Mouse (Mus musculus) embryonic facial prominence, embryonic 13.5 days (tissue): ENCODE results near the gene 2810004N23Rik. TPM values are rescaled to one million over a fixed set of nuclear protein-coding genes. Genes with fewer than 3 reads are reported as not detected.

ENCODE experiments used
- ATAC-seq: fragments of 200-750 bp; cut with Nextera tagmentation; 2 replicates; pipeline ENCODE4 v1.8.0; 2017; ENCODE audit warnings: low read depth; ENCODE audit not compliant: insufficient number of reproducible peaks, insufficient read depth, low FRiP score, low TSS enrichment
- H3K27ac ChIP-seq: fragments of 300-500 bp; sonication (generic); 2 replicates; pipeline ENCODE4 v1.5.1; 2015; ENCODE audit warnings: moderate library complexity, mild to moderate bottlenecking, inconsistent platforms
- H3K27me3 ChIP-seq: fragments of 300-500 bp; sonication (generic); 2 replicates; pipeline ENCODE4 v1.6.1; 2015; ENCODE audit warnings: mild to moderate bottlenecking, inconsistent platforms
- H3K36me3 ChIP-seq: fragments of 300-500 bp; sonication (generic); 2 replicates; pipeline ENCODE4 v1.6.1; 2015; ENCODE audit warnings: mild to moderate bottlenecking, inconsistent platforms
- H3K4me1 ChIP-seq: fragments of 300-500 bp; sonication (generic); 2 replicates; pipeline ENCODE4 v1.6.1; 2015; ENCODE audit warnings: inconsistent platforms
- H3K4me2 ChIP-seq: fragments of 300-500 bp; sonication (generic); 2 replicates; pipeline ENCODE4 v1.6.1; 2015; ENCODE audit warnings: moderate library complexity, mild to moderate bottlenecking, inconsistent platforms
- H3K4me3 ChIP-seq: fragments of 300-500 bp; sonication (generic); 2 replicates; pipeline ENCODE4 v1.5.1; 2015; ENCODE audit warnings: mild to moderate bottlenecking, inconsistent platforms
- H3K9ac ChIP-seq: fragments of 300-500 bp; sonication (generic); 2 replicates; pipeline ENCODE4 v1.6.1; 2015; ENCODE audit warnings: mild to moderate bottlenecking, inconsistent platforms
- H3K9me3 ChIP-seq: fragments of 300-500 bp; sonication (generic); 2 replicates; pipeline ENCODE4 v1.6.1; 2016; ENCODE audit warnings: inconsistent platforms
- WGBS: fragments of 180-500 bp; shearing (Covaris S2); methylation state at CpG from one replicate; pipeline ENCODE4 v1.1.7; 2015; ENCODE audit warnings: mixed read lengths; 5-methylcytosine and 5-hydroxymethylcytosine counted together
- polyA plus RNA-seq: library from polyadenylated mRNA; unstranded; fragments of >200 nt; fragmentation: Nextera tagmentation; extraction: Ambion mirVana; gene quantifications from 2 replicates; pipeline ENCODE4 v1.2.1, GENCODE M21; 2015

Gene 2810004N23Rik
- polyA plus RNA-seq, 1 experiment from 2014 or later = 53.9 TPM

DNA sequence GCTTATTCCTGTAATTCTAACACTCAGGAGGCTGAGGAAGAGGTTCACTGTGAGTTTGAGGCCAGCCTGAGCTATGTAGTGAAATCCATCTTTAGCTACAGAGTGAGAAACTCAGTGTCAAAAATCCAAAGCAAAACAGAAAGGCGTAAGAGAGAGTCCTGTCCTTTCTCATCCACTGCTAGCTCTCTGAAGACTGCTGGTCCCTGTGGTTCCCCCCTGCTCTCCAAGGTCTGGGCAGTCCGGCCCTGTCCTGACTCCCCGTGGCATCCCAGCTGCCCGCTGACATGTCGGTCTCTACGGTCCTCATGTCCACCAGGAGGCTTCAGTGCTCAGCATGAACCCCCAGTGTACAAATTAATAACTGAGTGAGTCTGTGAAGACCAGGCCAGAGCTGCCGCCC, 26.6 kb downstream of the 2810004N23Rik start:
- WGBS = 85% methylated on average over 7 of the region's 7 CpGs

DNA sequence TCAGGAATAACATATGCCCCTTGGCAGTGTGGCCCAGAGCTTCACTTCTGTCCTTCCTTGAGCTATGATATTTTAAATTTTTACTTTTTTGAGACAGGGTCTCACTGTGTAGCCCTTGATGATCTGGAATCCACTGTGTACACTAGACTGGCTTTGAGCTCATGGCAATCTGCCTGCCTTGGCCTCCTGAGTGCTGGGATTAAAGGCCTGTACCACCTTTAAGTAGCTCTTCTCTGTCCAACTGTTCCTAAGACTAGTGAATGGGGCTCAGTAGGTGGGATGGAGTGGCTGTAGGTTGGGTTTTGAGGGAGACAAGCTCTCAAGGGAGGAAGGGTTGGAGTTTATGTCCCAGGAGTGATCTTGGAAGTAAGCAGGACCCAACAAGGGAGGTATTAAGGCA, 27.1 kb downstream of the 2810004N23Rik start:
- Histone ChIP-seq H3K4me2 (no peak overlapping the region), H3K36me3 (peaks cover 35% of the 10 kb centered on the region), H3K27me3 (no peaks in the 10 kb centered on the region), H3K9me3 (no peaks in the 10 kb centered on the region), H3K4me3 (no peak overlapping the region), H3K9ac (no peak overlapping the region), H3K27ac (no peak overlapping the region), H3K4me1 (peaks cover 8% of the 10 kb centered on the region)
- ATAC-seq = no peak

More for the DNA sequence above, 26.6 kb downstream of the 2810004N23Rik start:
- H3K36me3 ChIP-seq = peaks cover 39% of the 10 kb centered on the region
- ATAC-seq = no peak
- H3K4me1 ChIP-seq = peaks cover 8% of the 10 kb centered on the region
- no peak overlapping the region for H3K4me2 ChIP-seq
- no peaks in the 10 kb centered on the region for H3K27me3 ChIP-seq
- no peaks in the 10 kb centered on the region for H3K9me3 ChIP-seq
- no peak overlapping the region for H3K9ac ChIP-seq
- H3K4me3 ChIP-seq = no peak overlapping the region
- no peak overlapping the region for H3K27ac ChIP-seq

DNA sequence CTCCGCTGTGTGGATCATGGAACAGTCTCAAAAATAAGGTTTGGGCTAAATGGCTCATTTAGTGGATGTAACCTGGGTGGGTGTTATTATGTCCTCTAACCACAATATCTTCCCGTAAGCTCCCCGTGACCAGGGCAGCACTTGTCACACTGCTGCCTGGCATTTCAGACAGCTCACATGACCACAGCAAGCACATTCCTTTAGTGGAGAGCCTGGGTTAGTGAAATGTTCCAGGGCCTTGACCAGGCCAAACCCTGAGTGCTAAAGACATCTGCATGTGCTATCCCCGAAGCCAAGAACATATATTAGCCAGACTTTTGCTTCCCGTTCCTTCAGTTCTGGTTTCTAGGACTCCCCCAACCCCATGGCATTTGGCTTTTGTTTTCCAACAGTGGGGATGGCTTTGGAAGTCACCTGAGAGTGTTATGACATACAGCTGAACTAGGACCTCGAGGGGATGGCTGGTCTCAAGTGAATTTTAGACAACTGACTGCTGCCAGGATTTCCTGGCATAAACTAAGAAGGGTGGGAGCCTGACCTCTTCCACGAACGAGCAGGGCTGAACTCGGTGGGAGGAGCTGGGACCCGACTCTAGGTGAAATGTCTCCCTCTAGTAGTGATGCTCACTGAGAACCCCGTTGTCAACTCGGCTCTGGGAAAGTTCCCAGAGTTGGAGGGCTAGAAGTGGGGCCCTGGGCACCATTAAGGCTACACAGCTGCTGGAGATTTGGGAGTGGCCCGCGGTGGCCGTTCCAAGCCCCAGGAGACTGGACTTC, 29.3 kb downstream of the 2810004N23Rik start:
- peak overlapping the region; percentile 45 for H3K4me2 ChIP-seq
- peaks cover 8% of the 10 kb centered on the region for H3K4me1 ChIP-seq
- no peak overlapping the region for H3K4me3 ChIP-seq
- no peak overlapping the region for H3K27ac ChIP-seq
- WGBS = 37% methylated on average over 15 of the region's 15 CpGs
- H3K9ac ChIP-seq = no peak overlapping the region
- ATAC-seq = no peak
- H3K36me3 ChIP-seq = peaks cover 12% of the 10 kb centered on the region
- 0 out of 2 replicates have a peak, but pooled peaks cover under 1% of the 10 kb centered on the region for H3K27me3 ChIP-seq
- no peaks in the 10 kb centered on the region for H3K9me3 ChIP-seq

DNA sequence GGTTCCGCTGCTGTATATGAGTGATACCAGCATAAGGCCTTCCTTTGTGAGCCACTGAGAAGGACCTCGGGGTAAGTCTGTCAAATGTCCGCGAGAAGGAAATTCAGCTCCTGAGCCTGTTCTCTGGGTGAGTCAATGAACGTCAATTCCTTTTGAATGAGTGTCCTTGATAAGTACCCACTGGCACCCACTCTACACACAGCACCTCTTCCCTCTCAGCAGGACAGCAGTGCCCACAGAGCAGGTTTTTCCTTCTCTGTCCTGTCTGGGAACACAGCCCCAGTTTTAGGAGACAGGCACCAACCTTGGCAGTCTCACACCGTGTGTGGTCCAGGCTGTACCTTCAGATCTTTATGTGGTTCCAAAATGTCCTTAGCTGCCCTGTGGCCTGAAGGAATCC, 31.0 kb downstream of the 2810004N23Rik start:
- Histone ChIP-seq H3K4me1 (peaks cover 12% of the 10 kb centered on the region), H3K27me3 (0 out of 2 replicates have a peak, but pooled peaks cover 4% of the 10 kb centered on the region), H3K4me3 (no peak overlapping the region), H3K4me2 (no peak overlapping the region), H3K27ac (no peak overlapping the region), H3K9ac (no peak overlapping the region), H3K9me3 (no peaks in the 10 kb centered on the region), H3K36me3 (no peaks in the 10 kb centered on the region)
- WGBS = 76% methylated on average over 6 of the region's 6 CpGs
- no peak for ATAC-seq

DNA sequence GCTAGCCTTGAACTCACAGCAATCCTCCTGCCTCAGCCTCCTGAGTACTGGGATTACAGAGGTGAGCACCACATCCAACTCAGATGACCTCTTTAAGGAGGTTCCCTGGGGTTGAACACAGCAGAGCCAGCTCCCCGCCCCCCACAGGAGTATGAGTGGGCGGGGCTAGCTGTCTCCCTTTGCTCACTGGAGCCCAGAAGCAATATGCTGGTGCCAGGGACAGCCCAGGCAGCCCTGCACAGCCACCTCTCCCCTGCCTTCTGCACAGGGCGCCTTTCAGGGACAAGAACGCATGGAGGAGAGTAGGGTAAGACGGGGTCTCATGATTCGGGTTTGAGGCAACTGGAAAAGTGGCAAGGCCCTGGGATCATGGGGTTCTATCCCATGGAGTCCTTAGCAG, 31.4 kb downstream of the 2810004N23Rik start:
- H3K4me3 ChIP-seq = no peak overlapping the region
- 0 out of 2 replicates have a peak, but pooled peaks cover 8% of the 10 kb centered on the region for H3K27me3 ChIP-seq
- no peak overlapping the region for H3K4me2 ChIP-seq
- no peak overlapping the region for H3K9ac ChIP-seq
- peaks cover 16% of the 10 kb centered on the region for H3K4me1 ChIP-seq
- no peak for ATAC-seq
- H3K36me3 ChIP-seq = no peaks in the 10 kb centered on the region
- no peak overlapping the region for H3K27ac ChIP-seq
- no peaks in the 10 kb centered on the region for H3K9me3 ChIP-seq
- 73% methylated on average over 6 of the region's 6 CpGs for WGBS

DNA sequence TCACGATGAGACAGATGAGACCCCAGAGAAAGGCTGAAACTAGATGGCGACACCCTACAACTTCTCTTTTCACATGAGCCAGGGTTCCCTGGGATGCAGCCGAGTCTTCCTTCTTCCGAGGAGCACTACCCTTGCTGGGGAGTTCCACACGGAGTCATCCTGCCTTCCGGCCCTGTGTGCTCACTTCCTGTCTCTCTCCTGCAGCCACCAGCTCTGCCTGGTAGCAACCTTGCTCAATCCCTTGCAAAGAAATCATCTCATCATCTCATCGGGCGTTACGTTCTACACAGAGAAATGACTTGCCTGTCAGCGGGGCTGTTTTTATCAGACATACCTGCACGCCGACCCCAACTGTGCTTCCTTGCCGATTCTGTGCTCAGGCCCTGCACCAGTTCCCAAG, 32.9 kb downstream of the 2810004N23Rik start:
- H3K36me3 ChIP-seq = no peaks in the 10 kb centered on the region
- peaks cover 11% of the 10 kb centered on the region; the same call in 1 of the 2 replicates for H3K27me3 ChIP-seq
- H3K4me3 ChIP-seq = no peak overlapping the region
- no peak overlapping the region for H3K4me2 ChIP-seq
- no peak overlapping the region for H3K27ac ChIP-seq
- ATAC-seq = no peak
- 0 out of 2 replicates have a peak overlapping the region, but pooled peaks have one; percentile 6 for H3K9ac ChIP-seq
- no peaks in the 10 kb centered on the region for H3K9me3 ChIP-seq
- peaks cover 16% of the 10 kb centered on the region for H3K4me1 ChIP-seq
- 78% methylated on average over 13 of the region's 13 CpGs for WGBS

DNA sequence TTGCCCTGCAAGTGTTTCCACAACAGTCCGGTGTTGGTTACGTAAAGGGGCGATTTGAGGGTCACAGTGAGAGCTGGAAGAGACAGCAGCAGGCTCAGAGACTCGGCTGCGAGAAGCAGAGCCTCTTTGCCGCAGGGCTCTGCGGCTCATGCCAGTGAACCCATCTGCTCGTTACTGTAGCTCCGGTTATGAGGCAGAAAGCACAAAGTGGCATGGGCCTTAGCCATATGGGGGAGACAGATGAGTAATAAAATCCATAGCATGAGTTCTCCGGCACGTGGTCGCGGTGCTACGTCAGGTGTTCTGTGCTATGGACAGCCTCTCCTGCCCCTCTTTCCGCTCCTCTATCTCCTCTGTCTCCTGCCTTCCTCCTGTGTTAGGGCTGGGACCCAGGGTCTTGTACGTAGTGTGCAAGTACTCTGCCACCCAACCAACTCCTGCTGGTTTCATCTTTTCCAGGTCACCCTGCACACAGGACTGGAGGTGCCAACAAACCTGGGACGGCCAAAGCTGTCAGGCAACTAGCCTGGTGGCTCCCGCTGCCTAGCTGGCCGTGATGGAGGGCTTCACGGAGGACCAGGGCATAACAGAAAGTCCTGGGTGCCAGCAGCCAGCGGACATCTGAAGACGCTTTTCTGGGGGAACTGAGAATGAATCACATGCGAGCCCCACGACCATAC, 34.2 kb downstream of the 2810004N23Rik start:
- Histone ChIP-seq H3K9ac (no peak overlapping the region), H3K4me3 (no peak overlapping the region), H3K9me3 (no peaks in the 10 kb centered on the region), H3K4me1 (peaks cover 9% of the 10 kb centered on the region), H3K27ac (no peak overlapping the region), H3K4me2 (no peak overlapping the region), H3K27me3 (peaks cover 11% of the 10 kb centered on the region; the same call in 1 of the 2 replicates), H3K36me3 (no peaks in the 10 kb centered on the region)
- no peak for ATAC-seq
- 78% methylated on average over 24 of the region's 24 CpGs for WGBS

DNA sequence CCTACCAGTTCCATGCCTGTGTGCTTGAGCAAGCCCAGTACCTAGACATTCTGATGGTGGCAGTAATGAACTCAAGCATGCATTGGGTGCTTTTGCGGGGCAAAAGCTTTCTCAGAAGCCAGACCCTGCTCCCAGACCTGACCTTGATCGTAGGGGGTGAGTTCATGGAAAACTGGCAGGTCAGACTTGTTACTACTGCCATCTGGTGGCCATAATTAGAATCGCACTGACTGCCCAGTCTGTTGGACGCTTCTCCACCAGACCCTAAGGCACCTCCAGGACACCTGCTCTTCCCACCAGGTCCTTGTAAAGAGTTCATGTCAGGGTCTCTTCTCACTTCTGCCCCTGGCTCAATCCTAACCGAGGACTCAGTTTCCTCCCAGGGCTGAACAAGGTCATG, 35.5 kb downstream of the 2810004N23Rik start:
- Histone ChIP-seq H3K27ac (no peak overlapping the region), H3K36me3 (no peaks in the 10 kb centered on the region), H3K4me3 (no peak overlapping the region), H3K9me3 (no peaks in the 10 kb centered on the region), H3K4me2 (no peak overlapping the region), H3K4me1 (0 out of 2 replicates have a peak, but pooled peaks cover 8% of the 10 kb centered on the region), H3K9ac (no peak overlapping the region), H3K27me3 (peaks cover 11% of the 10 kb centered on the region; the same call in 1 of the 2 replicates)
- 2% methylated on average over 5 of the region's 5 CpGs for WGBS
- no peak for ATAC-seq

DNA sequence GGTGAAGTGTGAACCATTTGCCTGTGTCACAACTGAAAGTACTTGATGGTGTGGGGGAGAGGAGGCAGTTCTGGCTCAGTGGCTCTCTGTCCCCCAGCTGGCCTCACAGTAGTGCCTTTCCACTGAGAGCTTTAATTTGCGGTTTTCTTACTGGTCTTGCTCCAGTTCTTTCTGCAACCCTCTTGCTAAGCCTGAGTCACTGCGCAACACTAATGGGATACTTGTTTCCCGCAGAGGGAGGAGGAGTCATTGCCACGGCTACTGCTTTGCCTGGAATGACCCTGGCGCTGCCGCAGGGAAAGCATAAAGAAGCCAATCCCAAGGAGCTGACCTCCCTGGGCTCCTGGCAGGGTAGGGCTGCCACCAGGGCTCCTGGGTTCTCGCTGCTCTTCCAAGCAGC, 36.3 kb downstream of the 2810004N23Rik start:
- Histone ChIP-seq H3K9ac (no peak overlapping the region), H3K9me3 (no peaks in the 10 kb centered on the region), H3K27me3 (peaks cover 11% of the 10 kb centered on the region; the same call in 1 of the 2 replicates), H3K36me3 (no peaks in the 10 kb centered on the region), H3K4me2 (no peak overlapping the region), H3K27ac (no peak overlapping the region), H3K4me3 (no peak overlapping the region), H3K4me1 (0 out of 2 replicates have a peak, but pooled peaks cover 8% of the 10 kb centered on the region)
- no peak for ATAC-seq
- WGBS = 28% methylated on average over 7 of the region's 7 CpGs

DNA sequence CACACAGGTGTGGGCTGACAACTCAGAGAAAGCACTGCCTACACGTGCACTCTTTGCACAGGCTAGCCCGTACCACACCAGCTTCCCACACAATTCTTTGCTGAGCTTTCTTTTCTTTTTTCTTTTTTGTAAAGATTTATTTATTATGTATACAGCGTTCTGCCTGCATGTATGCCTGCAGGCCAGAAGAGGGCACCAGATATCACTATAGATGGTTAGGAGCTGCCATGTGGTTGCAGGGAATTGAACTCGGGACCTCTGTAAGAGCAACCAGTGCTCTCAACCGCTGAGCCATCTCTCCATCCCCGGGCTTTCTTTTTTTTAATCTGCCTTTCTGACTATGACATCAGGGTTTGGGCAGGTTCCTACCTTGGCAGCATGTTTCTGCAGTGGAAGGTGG, 39.4 kb downstream of the 2810004N23Rik start:
- Histone ChIP-seq H3K4me1 (0 out of 2 replicates have a peak, but pooled peaks cover 8% of the 10 kb centered on the region), H3K9ac (no peak overlapping the region), H3K27me3 (peaks cover 14% of the 10 kb centered on the region; the same call in 1 of the 2 replicates), H3K4me2 (no peak overlapping the region), H3K36me3 (no peaks in the 10 kb centered on the region), H3K9me3 (no peaks in the 10 kb centered on the region), H3K4me3 (no peak overlapping the region), H3K27ac (no peak overlapping the region)
- no peak for ATAC-seq
- 80% methylated on average over 6 of the region's 6 CpGs for WGBS

DNA sequence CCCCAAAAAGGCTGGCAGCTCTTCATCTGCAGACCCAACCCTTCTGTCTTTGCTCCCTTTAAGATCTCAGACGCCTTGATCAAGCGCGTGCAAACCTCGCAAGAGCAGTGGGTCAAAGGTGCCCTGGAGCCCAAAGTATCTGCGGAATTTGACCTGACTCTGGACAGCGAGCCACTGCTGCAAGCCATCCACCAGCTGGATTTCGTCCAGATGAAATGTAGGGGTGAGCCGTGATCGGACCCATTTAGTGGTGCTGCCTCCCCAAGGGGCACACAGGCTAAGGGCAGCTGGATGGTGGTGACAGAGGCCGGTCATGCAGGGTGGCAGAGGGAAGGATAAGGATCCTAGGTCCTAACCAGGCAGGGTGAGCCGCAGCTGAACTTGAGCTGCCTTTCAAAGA, 42.8 kb downstream of the 2810004N23Rik start:
- Histone ChIP-seq H3K9ac (no peak overlapping the region), H3K9me3 (peaks cover 8% of the 10 kb centered on the region), H3K36me3 (no peaks in the 10 kb centered on the region), H3K4me1 (no peaks in the 10 kb centered on the region), H3K4me3 (no peak overlapping the region), H3K27ac (no peak overlapping the region), H3K27me3 (peaks cover 4% of the 10 kb centered on the region; the same call in 1 of the 2 replicates), H3K4me2 (no peak overlapping the region)
- ATAC-seq = no peak
- 49% methylated on average over 11 of the region's 11 CpGs for WGBS
